Mouse (Mus musculus) E14TG2a.4 (cell line): ENCODE measurements at regions not wholly inside any gene's neighbourhood (a gene's known extent, or its start where the extent isn't known, plus 50 kb on each side); places are given as distances from the start of the nearest gene placed in this dataset.

Experiments used
- H3K27me3 ChIP-seq: 2 replicates; pipeline ENCODE4 v1.6.1; 2014; ENCODE audit warnings: low read length, control low read depth; ENCODE audit not compliant: insufficient read depth
- H3K36me3 ChIP-seq: 2 replicates; pipeline ENCODE4 v1.6.1; 2014; ENCODE audit warnings: low read length, control low read depth; ENCODE audit not compliant: insufficient read depth
- H3K4me1 ChIP-seq: replicated peaks from 2 replicates; pipeline ENCODE4 v1.6.1; 2014; ENCODE audit warnings: low read depth, low read length, control low read depth
- H3K4me3 ChIP-seq: replicated peaks from 2 replicates; pipeline ENCODE4 v1.5.1; 2014; ENCODE audit warnings: mild to moderate bottlenecking, low read length
- H3K9me3 ChIP-seq: 2 replicates; pipeline ENCODE4 v1.6.1; 2014; ENCODE audit warnings: low read length, control low read depth
- CTCF ChIP-seq: conservative IDR thresholded peaks from 2 replicates; pipeline ENCODE4 v1.5.1; 2014; ENCODE audit warnings: low read length
- NANOG ChIP-seq: IDR thresholded peaks from 2 replicates; pipeline ENCODE4 v1.6.1; 2014; ENCODE audit warnings: borderline replicate concordance, low read length, mixed read lengths
- POU5F1 ChIP-seq: IDR thresholded peaks from 2 replicates; pipeline ENCODE4 v1.6.1; 2014; ENCODE audit warnings: low read length, borderline replicate concordance

DNA sequence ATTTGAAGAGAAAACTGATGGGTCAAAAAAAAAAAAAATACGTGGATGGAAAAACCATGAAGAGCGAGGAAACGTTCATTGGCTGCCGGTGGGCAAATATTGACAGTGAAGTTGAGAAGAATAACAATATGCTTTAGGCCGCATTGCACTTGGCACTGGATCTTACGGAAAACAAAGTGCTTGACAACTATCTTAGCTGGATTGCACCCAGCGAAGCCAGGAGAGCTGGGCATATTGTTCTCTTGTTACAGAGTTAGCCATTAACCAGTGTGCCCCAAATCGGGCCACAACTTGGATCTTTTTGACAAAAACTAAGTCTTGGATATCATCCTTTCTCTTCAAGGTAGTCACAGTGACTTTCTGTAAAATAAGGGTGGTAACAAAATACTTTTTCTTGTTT lies 143.3 kb downstream of the Ogfrl1 start:
- H3K4me3 ChIP-seq: no peak overlapping the region
- no peaks in the 10 kb centered on the region for H3K36me3 ChIP-seq
- H3K9me3 ChIP-seq: peaks cover 5% of the 10 kb centered on the region; the same call in 1 of the 2 replicates
- H3K27me3 ChIP-seq: peaks cover 7% of the 10 kb centered on the region
- no peak for TF ChIP-seq NANOG
- TF ChIP-seq CTCF: no peak
- TF ChIP-seq POU5F1: no peak
- peaks cover 15% of the 10 kb centered on the region for H3K4me1 ChIP-seq

DNA sequence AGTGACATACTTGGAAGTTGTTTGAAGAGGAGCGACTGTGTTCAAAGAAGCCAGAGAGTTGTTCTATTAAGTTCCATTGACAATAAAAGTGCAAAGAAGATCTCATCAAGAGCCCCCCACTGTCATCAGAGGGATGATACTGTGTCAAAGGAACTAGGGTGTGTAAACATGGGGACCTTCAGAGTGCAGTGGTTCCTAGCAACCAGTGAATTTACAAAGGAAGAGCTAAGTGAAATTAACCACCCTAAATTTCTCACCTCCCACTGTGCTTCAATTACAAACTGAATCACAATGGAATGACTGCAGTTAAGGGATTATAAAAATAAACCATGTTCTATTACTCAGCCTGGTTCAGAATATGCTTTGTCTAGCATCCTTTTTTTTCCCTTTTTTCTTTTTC lies 129.5 kb upstream of the 4933415F23Rik start:
- H3K4me3 ChIP-seq: no peak overlapping the region
- H3K27me3 ChIP-seq: no peaks in the 10 kb centered on the region
- no peaks in the 10 kb centered on the region for H3K36me3 ChIP-seq
- TF ChIP-seq CTCF (no peak), POU5F1 (no peak), NANOG (no peak)
- H3K9me3 ChIP-seq: no peaks in the 10 kb centered on the region; the same call in 1 of the 2 replicates
- H3K4me1 ChIP-seq: no peaks in the 10 kb centered on the region

DNA sequence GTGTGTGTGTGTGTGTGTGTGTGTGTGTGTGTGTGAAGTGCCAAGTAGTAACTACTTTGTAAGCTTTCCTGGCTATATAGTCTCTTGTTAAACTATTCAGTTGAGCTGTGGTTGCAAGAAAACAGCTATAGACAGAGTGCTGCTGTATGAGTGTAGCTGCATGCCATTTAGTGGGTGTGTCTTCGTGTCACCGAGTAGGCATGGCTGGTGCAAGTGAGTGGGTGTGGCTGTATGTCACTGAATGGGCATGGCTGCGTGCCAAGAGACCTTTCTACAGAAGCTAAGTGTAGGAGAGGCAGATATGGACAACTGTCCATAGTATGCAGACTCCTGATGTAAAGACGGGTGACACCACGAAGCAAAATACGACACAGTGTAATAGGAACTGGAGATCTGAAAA lies 126.4 kb upstream of the 4933415F23Rik start:
- no peaks in the 10 kb centered on the region for H3K27me3 ChIP-seq
- no peaks in the 10 kb centered on the region for H3K36me3 ChIP-seq
- no peak overlapping the region for H3K4me3 ChIP-seq
- no peaks in the 10 kb centered on the region for H3K9me3 ChIP-seq
- H3K4me1 ChIP-seq: no peaks in the 10 kb centered on the region
- TF ChIP-seq POU5F1 (no peak), NANOG (no peak), CTCF (no peak)

DNA sequence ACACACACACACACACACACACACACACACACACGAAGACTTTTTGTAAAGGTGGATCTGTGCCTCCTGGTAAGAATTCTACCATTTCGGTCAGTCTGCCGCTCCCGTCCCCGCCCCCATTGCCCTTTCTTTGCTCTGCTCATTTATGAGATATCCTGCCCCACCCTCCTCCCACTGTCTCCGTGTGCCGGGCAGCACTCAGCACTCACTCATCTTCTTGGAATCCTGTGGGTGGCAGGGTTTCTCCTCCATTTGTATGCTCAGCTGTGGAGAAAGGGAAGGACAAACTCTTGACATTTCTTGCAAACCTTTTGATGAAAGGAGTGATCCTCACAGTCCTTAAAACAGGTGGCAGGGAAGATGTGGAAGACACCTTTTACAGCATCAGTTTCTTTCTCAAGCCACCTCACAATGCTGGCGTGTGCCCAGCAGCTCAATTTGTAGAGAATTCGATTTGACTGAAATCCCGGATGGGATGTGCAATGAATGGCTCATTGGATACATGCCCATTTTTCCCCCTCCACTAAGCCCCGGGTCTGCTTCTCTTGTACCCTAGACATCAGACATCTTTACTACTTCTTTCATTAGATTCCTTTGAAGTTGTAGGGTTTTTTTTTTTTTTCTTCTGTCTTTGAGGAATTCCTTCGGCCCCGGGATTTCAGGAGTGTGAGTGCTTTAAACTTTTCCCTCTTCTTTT lies 112.6 kb upstream of the 4933415F23Rik start:
- Histone ChIP-seq H3K36me3 (no peaks in the 10 kb centered on the region), H3K4me1 (no peaks in the 10 kb centered on the region), H3K4me3 (no peak overlapping the region), H3K9me3 (no peaks in the 10 kb centered on the region), H3K27me3 (no peaks in the 10 kb centered on the region)
- TF ChIP-seq POU5F1: no peak
- no peak for TF ChIP-seq NANOG
- TF ChIP-seq CTCF: no peak

DNA sequence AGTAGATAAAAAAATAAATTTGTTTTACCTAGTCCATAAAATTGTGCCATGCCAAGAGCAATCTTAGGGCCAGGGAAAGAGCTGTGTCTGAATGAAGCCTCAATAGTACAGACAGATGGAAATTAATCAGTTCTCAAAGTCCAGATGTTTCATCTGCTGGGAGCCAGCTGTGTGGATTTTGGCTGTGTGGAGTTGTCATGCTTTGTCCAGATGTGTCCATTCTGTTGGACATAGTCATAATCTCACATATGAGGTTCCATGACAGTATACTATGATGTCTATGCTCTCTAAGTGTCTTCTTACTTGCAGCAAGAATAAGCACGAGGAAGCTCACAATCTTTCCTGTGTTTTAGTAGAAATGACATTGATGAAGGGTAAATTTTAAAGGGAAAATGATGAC lies 105.8 kb upstream of the 4933415F23Rik start:
- Histone ChIP-seq H3K36me3 (no peaks in the 10 kb centered on the region), H3K4me3 (no peak overlapping the region), H3K9me3 (no peaks in the 10 kb centered on the region), H3K27me3 (no peaks in the 10 kb centered on the region), H3K4me1 (no peaks in the 10 kb centered on the region)
- TF ChIP-seq NANOG: no peak
- no peak for TF ChIP-seq POU5F1
- TF ChIP-seq CTCF: no peak

GRCm38 (mm10) chr1:23207024-23207423 lies 105.0 kb upstream of the 4933415F23Rik start:
- TF ChIP-seq NANOG (no peak), CTCF (no peak), POU5F1 (no peak)
- Histone ChIP-seq H3K27me3 (no peaks in the 10 kb centered on the region), H3K4me3 (no peak overlapping the region), H3K4me1 (no peaks in the 10 kb centered on the region), H3K36me3 (no peaks in the 10 kb centered on the region), H3K9me3 (no peaks in the 10 kb centered on the region)

DNA sequence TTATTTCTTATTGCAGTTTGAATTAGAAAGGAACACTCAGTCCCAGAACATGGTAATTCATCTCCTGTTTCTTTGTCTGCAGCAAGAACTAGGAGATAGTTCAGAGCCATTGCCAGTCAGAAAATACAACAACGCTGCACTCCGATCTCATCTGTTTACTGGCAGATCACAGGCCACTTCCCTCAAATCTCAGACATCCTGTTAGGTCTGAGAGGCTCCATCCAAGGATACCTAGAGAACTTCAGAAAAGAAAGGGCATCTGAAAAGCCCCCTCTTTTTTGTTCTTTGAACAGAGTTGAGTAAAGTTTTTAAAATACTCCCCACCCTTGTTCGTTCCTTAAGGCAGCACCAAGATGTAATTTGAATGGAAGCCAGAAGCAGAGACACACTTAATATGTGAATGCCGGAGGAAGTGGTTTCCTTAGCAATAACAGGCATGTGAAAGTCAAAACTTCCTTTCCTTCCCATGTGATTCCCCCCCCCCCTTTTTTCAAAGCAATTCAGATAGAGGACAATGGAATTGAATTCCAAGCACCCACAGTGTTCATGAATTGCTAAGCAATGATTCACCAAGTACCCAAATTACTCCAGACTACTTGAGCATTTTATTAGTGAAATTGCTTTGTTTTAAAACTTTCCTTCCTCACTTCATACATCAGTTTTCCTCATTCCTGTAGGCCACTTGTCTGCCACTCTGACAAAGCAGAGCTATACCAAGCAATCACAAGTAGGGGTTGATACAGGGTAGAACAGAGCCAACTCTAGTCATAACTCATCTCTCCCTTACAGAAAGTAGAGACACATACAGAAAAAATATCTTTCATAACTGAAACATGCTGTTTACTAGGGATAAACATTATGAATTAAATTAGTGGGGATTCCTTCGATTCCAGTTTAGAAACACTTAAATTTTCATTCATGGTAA lies 100.7 kb upstream of the 4933415F23Rik start:
- no peaks in the 10 kb centered on the region for H3K4me1 ChIP-seq
- no peaks in the 10 kb centered on the region for H3K9me3 ChIP-seq
- H3K4me3 ChIP-seq: no peak overlapping the region
- H3K27me3 ChIP-seq: no peaks in the 10 kb centered on the region
- no peak for TF ChIP-seq NANOG
- no peak for TF ChIP-seq POU5F1
- TF ChIP-seq CTCF: no peak
- H3K36me3 ChIP-seq: no peaks in the 10 kb centered on the region

DNA sequence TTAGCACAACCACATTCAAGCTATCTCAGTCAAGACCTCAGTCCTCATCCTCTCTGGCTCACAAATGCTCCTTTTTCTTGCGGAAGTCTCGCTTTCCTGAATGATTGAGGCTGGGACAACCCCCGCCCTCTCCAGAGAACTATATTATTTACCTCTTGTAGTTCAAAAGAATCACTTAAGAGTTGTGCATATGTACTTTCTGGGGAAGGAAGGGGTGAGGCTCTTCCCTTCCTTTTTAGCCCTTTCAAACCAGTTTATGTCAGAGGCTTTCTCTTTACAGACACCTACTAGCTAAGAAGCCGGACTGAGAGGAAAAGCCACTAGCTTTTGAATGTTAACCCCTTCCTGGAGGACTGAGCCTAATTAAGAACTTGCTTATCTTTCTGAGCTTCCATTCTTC lies 98.4 kb upstream of the 4933415F23Rik start:
- Histone ChIP-seq H3K4me3 (no peak overlapping the region), H3K27me3 (no peaks in the 10 kb centered on the region), H3K36me3 (no peaks in the 10 kb centered on the region), H3K4me1 (no peaks in the 10 kb centered on the region), H3K9me3 (no peaks in the 10 kb centered on the region)
- TF ChIP-seq CTCF (no peak), POU5F1 (no peak), NANOG (no peak)
